Comparison of ENCODE assay signal across 21 mouse cellular contexts in genomic region chr5:131223416-131223815, GRCm38 (mm10).
DNase-seq lines count a peak whose midpoint lies in the region; ATAC-seq and TF ChIP-seq lines count a peak whose summit lies in the region.
"Had no signal": no experiment of that assay in that cellular context is flagged by ENCODE, and none has a peak within 500 bp of the region (broad histone marks: within the 10 kb centered on the region; RNA-seq: fewer than 3 reads in every experiment).

No protein-coding gene starts in this region.

- H3K9ac ChIP-seq in forebrain, embryonic 13.5 days = no peak overlapping the region
- H3K9ac ChIP-seq in forebrain, embryonic 11.5 days (ENCODE audit: low read length) = no peak overlapping the region
- H3K9ac ChIP-seq in embryonic facial prominence, embryonic 14.5 days (ENCODE audit: low read depth, low read length) = no peak overlapping the region
- H3K9ac ChIP-seq: embryonic facial prominence, embryonic 12.5 days; hindbrain, embryonic 12.5 days; hindbrain, embryonic 15.5 days; intestine, embryonic 15.5 days; kidney, embryonic 15.5 days had no signal

- H3K27me3 ChIP-seq in forebrain, embryonic 13.5 days = no peaks in the 10 kb centered on the region
- no peaks in the 10 kb centered on the region for H3K27me3 ChIP-seq in forebrain, embryonic 11.5 days (ENCODE audit: control insufficient read depth, insufficient read depth, low read length)
- no peaks in the 10 kb centered on the region for H3K27me3 ChIP-seq in embryonic facial prominence, embryonic 14.5 days (replicated peaks; ENCODE audit: control insufficient read depth, insufficient read depth, low read length)
- H3K27me3 ChIP-seq: CH12.LX; embryonic facial prominence, embryonic 12.5 days; hindbrain, embryonic 12.5 days; hindbrain, embryonic 15.5 days; intestine, embryonic 15.5 days; kidney, embryonic 15.5 days; Patski had no signal

- H3K36me3 ChIP-seq in forebrain, embryonic 13.5 days (ENCODE audit: poor library complexity, severe bottlenecking) = no peaks in the 10 kb centered on the region
- no peaks in the 10 kb centered on the region for H3K36me3 ChIP-seq in forebrain, embryonic 11.5 days (ENCODE audit: control insufficient read depth, insufficient read depth, low read length)
- H3K36me3 ChIP-seq in embryonic facial prominence, embryonic 14.5 days (ENCODE audit: control insufficient read depth, insufficient read depth, low read length) = no peaks in the 10 kb centered on the region
- H3K36me3 ChIP-seq: embryonic facial prominence, embryonic 12.5 days; G1E; hindbrain, embryonic 12.5 days; hindbrain, embryonic 15.5 days; intestine, embryonic 15.5 days; kidney, embryonic 15.5 days had no signal

- WGBS in forebrain, embryonic 13.5 days = 60% methylated on average over 1 of the region's 1 CpGs
- WGBS in forebrain, embryonic 11.5 days = 62% methylated on average over 1 of the region's 1 CpGs
- 31% methylated on average over 1 of the region's 1 CpGs for WGBS in embryonic facial prominence, embryonic 14.5 days

- DNase-seq in forebrain, embryonic 11.5 days (ENCODE audit: low spot score) = no peak
- DNase-seq in gastrocnemius, adult 2 months = no peak
- DNase-seq in gastrocnemius, adult 8-10 months (ENCODE audit: low spot score in 2 of 2) = no peak
- peak; percentile 61 for DNase-seq in brain, embryonic 14.5 days (ENCODE audit: low read depth)
- DNase-seq in embryonic facial prominence, embryonic 14.5 days (ENCODE audit: low spot score) = peak; percentile 42
- DNase-seq in urinary bladder, adult 2 months (ENCODE audit: low spot score) = no peak
- DNase-seq: adrenal gland, postnatal 10 days; adrenal gland, postnatal 36 days; B cell, adult 2 months; heart, adult 2 months had no signal

- TF ChIP-seq POLR2A in brain, embryonic 14.5 days (IDR thresholded peaks at IDR 0.05; ENCODE audit: borderline replicate concordance, extremely low read depth, insufficient read depth, insufficient read length, poor library complexity, severe bottlenecking) = no peak

- H3K4me3 ChIP-seq in forebrain, embryonic 13.5 days = no peak overlapping the region
- H3K4me3 ChIP-seq in forebrain, embryonic 11.5 days (ENCODE audit: low read depth, low read length) = no peak overlapping the region
- no peak overlapping the region for H3K4me3 ChIP-seq in gastrocnemius, adult 2 months
- H3K4me3 ChIP-seq in embryonic facial prominence, embryonic 14.5 days (ENCODE audit: low read depth, low read length) = no peak overlapping the region
- H3K4me3 ChIP-seq: embryonic facial prominence, embryonic 12.5 days; heart, adult 2 months; hindbrain, embryonic 12.5 days; hindbrain, embryonic 15.5 days; intestine, embryonic 15.5 days; kidney, embryonic 15.5 days had no signal

- TF ChIP-seq CTCF in gastrocnemius, adult 2 months (IDR thresholded peaks at IDR 0.05) = no peak
- TF ChIP-seq CTCF in brain, embryonic 14.5 days (IDR thresholded peaks at IDR 0.05; ENCODE audit: borderline replicate concordance, extremely low read depth, insufficient read depth, insufficient read length) = no peak

- intact Hi-C loops in gastrocnemius, adult 2 months (cut with DNase I) = no loop called here

- ATAC-seq in forebrain, embryonic 13.5 days = peak; percentile 41; the same call in 1 of the 2 replicates
- ATAC-seq in forebrain, embryonic 11.5 days (replicated peaks; ENCODE audit: low FRiP score) = no peak
- no peak for ATAC-seq in embryonic facial prominence, embryonic 14.5 days (ENCODE audit: low read depth)
- ATAC-seq in inflammation-experienced regulatory T-cells, adult 6 months = no peak
- ATAC-seq: intestine, embryonic 15.5 days; Patski had no signal

- H3K4me2 ChIP-seq in forebrain, embryonic 13.5 days = no peak overlapping the region
- no peak overlapping the region for H3K4me2 ChIP-seq in forebrain, embryonic 11.5 days (ENCODE audit: low read depth, low read length, severe bottlenecking)
- no peak overlapping the region for H3K4me2 ChIP-seq in embryonic facial prominence, embryonic 14.5 days (ENCODE audit: low read depth, low read length)
- H3K4me2 ChIP-seq: embryonic facial prominence, embryonic 12.5 days; heart, embryonic 11.5 days; hindbrain, embryonic 12.5 days; hindbrain, embryonic 15.5 days; intestine, embryonic 15.5 days; kidney, embryonic 15.5 days had no signal

- no peaks in the 10 kb centered on the region for H3K9me3 ChIP-seq in forebrain, embryonic 13.5 days (replicated peaks)
- H3K9me3 ChIP-seq in forebrain, embryonic 11.5 days (ENCODE audit: control insufficient read depth, low read length) = no peaks in the 10 kb centered on the region
- H3K9me3 ChIP-seq in embryonic facial prominence, embryonic 14.5 days (ENCODE audit: control insufficient read depth, low read length) = no peaks in the 10 kb centered on the region
- H3K9me3 ChIP-seq: embryonic facial prominence, embryonic 12.5 days; hindbrain, embryonic 12.5 days; hindbrain, embryonic 15.5 days; intestine, embryonic 15.5 days; kidney, embryonic 15.5 days had no signal

- H3K4me1 ChIP-seq in forebrain, embryonic 13.5 days = peaks cover 4% of the 10 kb centered on the region; the same call in 1 of the 2 replicates
- H3K4me1 ChIP-seq in forebrain, embryonic 11.5 days (replicated peaks; ENCODE audit: control insufficient read depth, insufficient read depth, low read length) = no peaks in the 10 kb centered on the region
- H3K4me1 ChIP-seq in embryonic facial prominence, embryonic 14.5 days (ENCODE audit: control insufficient read depth, insufficient read depth, low read length) = peaks cover 9% of the 10 kb centered on the region
- H3K4me1 ChIP-seq: embryonic facial prominence, embryonic 12.5 days; hindbrain, embryonic 12.5 days; hindbrain, embryonic 15.5 days; intestine, embryonic 15.5 days; kidney, embryonic 15.5 days had no signal

- H3K27ac ChIP-seq in forebrain, embryonic 13.5 days = peak overlapping the region; percentile 52
- no peak overlapping the region for H3K27ac ChIP-seq in forebrain, embryonic 11.5 days (ENCODE audit: low read depth, low read length)
- 0 out of 2 replicates have a peak overlapping the region, but pooled peaks have one; percentile 12 for H3K27ac ChIP-seq in gastrocnemius, adult 2 months
- no peak overlapping the region for H3K27ac ChIP-seq in embryonic facial prominence, embryonic 14.5 days (replicated peaks; ENCODE audit: low read depth, low read length)
- H3K27ac ChIP-seq: embryonic facial prominence, embryonic 12.5 days; heart, adult 2 months; hindbrain, embryonic 12.5 days; intestine, embryonic 15.5 days; kidney, embryonic 15.5 days had no signal

Comparison
In these comparisons a context has a peak if more than half of its experiments do, and no peak if none do; other contexts are left out.
1. H3K27ac ChIP-seq: peak in forebrain, embryonic 13.5 days (single experiment) and gastrocnemius, adult 2 months (single experiment); none in forebrain, embryonic 11.5 days (single experiment) and embryonic facial prominence, embryonic 14.5 days (single experiment).
2. DNase-seq: peak in brain, embryonic 14.5 days (single experiment) and embryonic facial prominence, embryonic 14.5 days (single experiment); none in forebrain, embryonic 11.5 days (single experiment), gastrocnemius, adult 2 months (single experiment), gastrocnemius, adult 8-10 months (0 of 2) and urinary bladder, adult 2 months (single experiment).